Mouse (Mus musculus) embryonic facial prominence, embryonic 13.5 days (tissue): ENCODE measurements around the gene Gmpr. TPM values are rescaled to one million over a fixed set of nuclear protein-coding genes. Genes with fewer than 3 reads are reported as not detected.

ENCODE experiments used
- ATAC-seq: fragments of 200-750 bp; cut with Nextera tagmentation; 2 replicates; pipeline ENCODE4 v1.8.0; 2017; ENCODE audit warnings: low read depth; ENCODE audit not compliant: insufficient number of reproducible peaks, insufficient read depth, low FRiP score, low TSS enrichment
- H3K27ac ChIP-seq: fragments of 300-500 bp; sonication (generic); 2 replicates; pipeline ENCODE4 v1.5.1; 2015; ENCODE audit warnings: moderate library complexity, mild to moderate bottlenecking, inconsistent platforms
- H3K27me3 ChIP-seq: fragments of 300-500 bp; sonication (generic); 2 replicates; pipeline ENCODE4 v1.6.1; 2015; ENCODE audit warnings: mild to moderate bottlenecking, inconsistent platforms
- H3K36me3 ChIP-seq: fragments of 300-500 bp; sonication (generic); 2 replicates; pipeline ENCODE4 v1.6.1; 2015; ENCODE audit warnings: mild to moderate bottlenecking, inconsistent platforms
- H3K4me1 ChIP-seq: fragments of 300-500 bp; sonication (generic); 2 replicates; pipeline ENCODE4 v1.6.1; 2015; ENCODE audit warnings: inconsistent platforms
- H3K4me2 ChIP-seq: fragments of 300-500 bp; sonication (generic); 2 replicates; pipeline ENCODE4 v1.6.1; 2015; ENCODE audit warnings: moderate library complexity, mild to moderate bottlenecking, inconsistent platforms
- H3K4me3 ChIP-seq: fragments of 300-500 bp; sonication (generic); 2 replicates; pipeline ENCODE4 v1.5.1; 2015; ENCODE audit warnings: mild to moderate bottlenecking, inconsistent platforms
- H3K9ac ChIP-seq: fragments of 300-500 bp; sonication (generic); 2 replicates; pipeline ENCODE4 v1.6.1; 2015; ENCODE audit warnings: mild to moderate bottlenecking, inconsistent platforms
- H3K9me3 ChIP-seq: fragments of 300-500 bp; sonication (generic); 2 replicates; pipeline ENCODE4 v1.6.1; 2016; ENCODE audit warnings: inconsistent platforms
- WGBS: fragments of 180-500 bp; shearing (Covaris S2); methylation state at CpG from one replicate; pipeline ENCODE4 v1.1.7; 2015; ENCODE audit warnings: mixed read lengths; 5-methylcytosine and 5-hydroxymethylcytosine counted together
- polyA plus RNA-seq: library from polyadenylated mRNA; unstranded; fragments of >200 nt; fragmentation: Nextera tagmentation; extraction: Ambion mirVana; gene quantifications from 2 replicates; pipeline ENCODE4 v1.2.1, GENCODE M21; 2015

The Gmpr gene
- polyA plus RNA-seq = 27.7 and 36.9 TPM in 2 replicates

- Histone ChIP-seq H3K27ac (peak within 1 kb of the TSS; percentile 60), H3K9me3 (no peaks in the 10 kb centered on the region), H3K4me3 (peak within 1 kb of the TSS; percentile 60), H3K4me2 (peak within 1 kb of the TSS; percentile 97), H3K36me3 (no peaks in the 10 kb centered on the region), H3K9ac (peak within 1 kb of the TSS; percentile 73), H3K27me3 (peaks cover 9% of the 10 kb centered on the region; the same call in 1 of the 2 replicates), H3K4me1 (peaks cover 31% of the 10 kb centered on the region)
- peak; percentile 77 for ATAC-seq
- 1% methylated on average over 63 of the region's 63 CpGs for WGBS
These were observed at the start of gene Gmpr for GRCm38 (mm10) chr13:45507274-45508229. TSS of gene Gmpr (plus strand) at chr13:45507444.

- H3K9me3 ChIP-seq = no peaks in the 10 kb centered on the region
- H3K36me3 ChIP-seq = no peaks in the 10 kb centered on the region
- H3K27ac ChIP-seq = no peak overlapping the region
- H3K4me1 ChIP-seq = peaks cover 24% of the 10 kb centered on the region
- H3K4me3 ChIP-seq = no peak overlapping the region
- ATAC-seq = no peak
- whole genome bisulfite sequencing = 40% methylated on average over 7 of the region's 7 CpGs
- no peak overlapping the region for H3K9ac ChIP-seq
- H3K27me3 ChIP-seq = no peaks in the 10 kb centered on the region
- no peak overlapping the region for H3K4me2 ChIP-seq
These were observed 49.8 kb upstream of the Gmpr start for GRCm38 (mm10) chr13:45457459-45457858.

GRCm38 (mm10) chr13:45460177-45460576, 47.1 kb upstream of the Gmpr start:
- Histone ChIP-seq H3K4me2 (no peak overlapping the region), H3K36me3 (no peaks in the 10 kb centered on the region), H3K27me3 (no peaks in the 10 kb centered on the region), H3K27ac (no peak overlapping the region), H3K4me1 (peaks cover 11% of the 10 kb centered on the region), H3K4me3 (no peak overlapping the region), H3K9me3 (no peaks in the 10 kb centered on the region), H3K9ac (no peak overlapping the region)
- WGBS = 86% methylated on average over 3 of the region's 3 CpGs
- no peak for ATAC-seq

GRCm38 (mm10) chr13:45461370-45461958, 45.8 kb upstream of the Gmpr start:
- Histone ChIP-seq H3K9me3 (no peaks in the 10 kb centered on the region), H3K27ac (no peak overlapping the region), H3K27me3 (no peaks in the 10 kb centered on the region), H3K9ac (no peak overlapping the region), H3K36me3 (no peaks in the 10 kb centered on the region), H3K4me3 (no peak overlapping the region), H3K4me1 (peaks cover 12% of the 10 kb centered on the region), H3K4me2 (no peak overlapping the region)
- 86% methylated on average over 14 of the region's 14 CpGs for WGBS
- no peak for ATAC-seq

GRCm38 (mm10) chr13:45465616-45466015, 41.6 kb upstream of the Gmpr start:
- H3K27ac ChIP-seq = peak overlapping the region; percentile 85
- H3K9me3 ChIP-seq = no peaks in the 10 kb centered on the region
- H3K9ac ChIP-seq = no peak overlapping the region
- ATAC-seq = no peak
- H3K27me3 ChIP-seq = no peaks in the 10 kb centered on the region
- H3K4me3 ChIP-seq = no peak overlapping the region
- no peak overlapping the region; the same call in 1 of the 2 replicates for H3K4me2 ChIP-seq
- no peaks in the 10 kb centered on the region for H3K36me3 ChIP-seq
- H3K4me1 ChIP-seq = peaks cover 43% of the 10 kb centered on the region
- WGBS = 70% methylated on average over 10 of the region's 10 CpGs

- H3K4me3 ChIP-seq = no peak overlapping the region
- H3K9ac ChIP-seq = no peak overlapping the region
- ATAC-seq = no peak
- 34% methylated on average over 10 of the region's 10 CpGs for WGBS
- H3K4me1 ChIP-seq = peaks cover 46% of the 10 kb centered on the region
- H3K27me3 ChIP-seq = no peaks in the 10 kb centered on the region
- H3K4me2 ChIP-seq = peak overlapping the region; percentile 24; the same call in 1 of the 2 replicates
- peak overlapping the region; percentile 85 for H3K27ac ChIP-seq
- H3K9me3 ChIP-seq = no peaks in the 10 kb centered on the region
- H3K36me3 ChIP-seq = no peaks in the 10 kb centered on the region
These were observed 41.2 kb upstream of the Gmpr start for GRCm38 (mm10) chr13:45466031-45466519.

- Histone ChIP-seq H3K9ac (no peak overlapping the region), H3K27me3 (no peaks in the 10 kb centered on the region), H3K9me3 (no peaks in the 10 kb centered on the region), H3K4me1 (peaks cover 49% of the 10 kb centered on the region), H3K27ac (0 out of 2 replicates have a peak overlapping the region, but pooled peaks have one; percentile 44), H3K36me3 (no peaks in the 10 kb centered on the region), H3K4me3 (no peak overlapping the region), H3K4me2 (no peak overlapping the region)
- WGBS = 44% methylated on average over 5 of the region's 5 CpGs
- no peak for ATAC-seq
These were observed 38.5 kb upstream of the Gmpr start for GRCm38 (mm10) chr13:45468751-45469150.

- Histone ChIP-seq H3K4me3 (peak overlapping the region; percentile 1; the same call in 1 of the 2 replicates), H3K9me3 (no peaks in the 10 kb centered on the region), H3K4me1 (peaks cover 56% of the 10 kb centered on the region), H3K27ac (peak overlapping the region; percentile 91), H3K36me3 (no peaks in the 10 kb centered on the region), H3K9ac (no peak overlapping the region; the same call in 1 of the 2 replicates), H3K4me2 (peak overlapping the region; percentile 48), H3K27me3 (no peaks in the 10 kb centered on the region)
- 10% methylated on average over 19 of the region's 19 CpGs for WGBS
- peak; percentile 40 for ATAC-seq
These were observed 37.6 kb upstream of the Gmpr start for GRCm38 (mm10) chr13:45469481-45470301.

GRCm38 (mm10) chr13:45473311-45473710, 33.9 kb upstream of the Gmpr start:
- Histone ChIP-seq H3K27me3 (no peaks in the 10 kb centered on the region), H3K36me3 (no peaks in the 10 kb centered on the region), H3K4me1 (peaks cover 38% of the 10 kb centered on the region), H3K9me3 (no peaks in the 10 kb centered on the region), H3K4me3 (no peak overlapping the region), H3K4me2 (no peak overlapping the region), H3K9ac (no peak overlapping the region), H3K27ac (no peak overlapping the region)
- ATAC-seq = no peak
- WGBS = 30% methylated on average over 10 of the region's 10 CpGs

- H3K9me3 ChIP-seq = no peaks in the 10 kb centered on the region
- no peaks in the 10 kb centered on the region for H3K36me3 ChIP-seq
- H3K4me1 ChIP-seq = peaks cover 20% of the 10 kb centered on the region
- no peak overlapping the region for H3K27ac ChIP-seq
- no peak for ATAC-seq
- no peak overlapping the region for H3K9ac ChIP-seq
- H3K4me2 ChIP-seq = no peak overlapping the region
- WGBS = 72% methylated on average over 8 of the region's 8 CpGs
- H3K27me3 ChIP-seq = no peaks in the 10 kb centered on the region
- no peak overlapping the region for H3K4me3 ChIP-seq
These were observed 31.9 kb upstream of the Gmpr start for GRCm38 (mm10) chr13:45475297-45475696.

GRCm38 (mm10) chr13:45477183-45477582, 30.1 kb upstream of the Gmpr start:
- 32% methylated on average over 3 of the region's 3 CpGs for WGBS
- no peaks in the 10 kb centered on the region for H3K36me3 ChIP-seq

More at GRCm38 (mm10) chr13:45477183-45477582, 30.1 kb upstream of the Gmpr start:
- no peak for ATAC-seq
- no peak overlapping the region for H3K4me3 ChIP-seq
- peaks cover 14% of the 10 kb centered on the region; the same call in 1 of the 2 replicates for H3K4me1 ChIP-seq
- H3K4me2 ChIP-seq = no peak overlapping the region
- no peaks in the 10 kb centered on the region for H3K9me3 ChIP-seq
- no peaks in the 10 kb centered on the region for H3K27me3 ChIP-seq
- H3K27ac ChIP-seq = no peak overlapping the region
- H3K9ac ChIP-seq = no peak overlapping the region
